Mouse (Mus musculus): ENCODE data around the gene Nostrin. TPM values are rescaled to one million over a fixed set of nuclear protein-coding genes. Genes with fewer than 3 reads are reported as not detected.

The Nostrin gene
- polyA plus RNA-seq, 1 experiment from 2014 or later: 2.8 TPM

- Histone ChIP-seq H3K27me3 (replicated peaks) (no peaks in the 10 kb centered on the region), H3K9ac (peak overlapping the region; percentile 92), H3K4me2 (peak overlapping the region; percentile 75), H3K4me1 (replicated peaks) (peaks cover 8% of the 10 kb centered on the region), H3K9me3 (replicated peaks) (no peaks in the 10 kb centered on the region), H3K27ac (ENCODE audit: poor library complexity, severe bottlenecking) (no peak overlapping the region), H3K4me3 (peak overlapping the region; percentile 95), H3K36me3 (peaks cover 21% of the 10 kb centered on the region)
- ATAC-seq (ENCODE audit: insufficient number of reproducible peaks, low FRiP score): no peak
- 22% methylated on average over 6 of the region's 6 CpGs for WGBS
Measured at GRCm38 (mm10) chr2:69205185-69205584, 69.6 kb downstream of the Nostrin start.

- ATAC-seq (ENCODE audit: insufficient number of reproducible peaks, low FRiP score): peak; percentile 99
Measured at GRCm38 (mm10) chr2:69205791-69206351, 70.3 kb downstream of the Nostrin start, which contains the start of gene Spc25. Gene Spc25 (minus strand): TSS chr2:69206194.

GRCm38 (mm10) chr2:69206523-69206922 lies 70.9 kb downstream of the Nostrin start:
- Histone ChIP-seq H3K4me1 (replicated peaks) (peaks cover 8% of the 10 kb centered on the region), H3K27me3 (replicated peaks) (no peaks in the 10 kb centered on the region), H3K27ac (ENCODE audit: poor library complexity, severe bottlenecking) (no peak overlapping the region), H3K4me3 (peak overlapping the region; percentile 95; the same call in 1 of the 2 replicates), H3K9me3 (replicated peaks) (no peaks in the 10 kb centered on the region), H3K4me2 (peak overlapping the region; percentile 52), H3K9ac (no peak overlapping the region), H3K36me3 (peaks cover 12% of the 10 kb centered on the region)
- ATAC-seq (ENCODE audit: insufficient number of reproducible peaks, low FRiP score): peak; percentile 54; the same call in 1 of the 2 replicates
- 19% methylated on average over 7 of the region's 7 CpGs for WGBS

More at GRCm38 (mm10) chr2:69205791-69206351, 70.3 kb downstream of the Nostrin start, which contains the start of gene Spc25:
- Histone ChIP-seq H3K9me3 (replicated peaks) (no peaks in the 10 kb centered on the region), H3K4me2 (peak within 1 kb of the TSS; percentile 75), H3K4me1 (replicated peaks) (peaks cover 8% of the 10 kb centered on the region), H3K27me3 (replicated peaks) (no peaks in the 10 kb centered on the region), H3K9ac (peak within 1 kb of the TSS; percentile 92), H3K4me3 (peak within 1 kb of the TSS; percentile 95), H3K27ac (ENCODE audit: poor library complexity, severe bottlenecking) (peak within 1 kb of the TSS; percentile 85), H3K36me3 (peaks cover 19% of the 10 kb centered on the region)
- WGBS: 0% methylated on average over 46 of the region's 46 CpGs

GRCm38 (mm10) chr2:69209684-69210083 lies 74.1 kb downstream of the Nostrin start:
- WGBS: 82% methylated on average over 3 of the region's 3 CpGs
- Histone ChIP-seq H3K27ac (ENCODE audit: poor library complexity, severe bottlenecking) (no peak overlapping the region), H3K9me3 (replicated peaks) (no peaks in the 10 kb centered on the region), H3K4me3 (no peak overlapping the region), H3K9ac (no peak overlapping the region), H3K36me3 (no peaks in the 10 kb centered on the region), H3K27me3 (replicated peaks) (no peaks in the 10 kb centered on the region), H3K4me2 (no peak overlapping the region), H3K4me1 (replicated peaks) (peaks cover 8% of the 10 kb centered on the region)
- no peak for ATAC-seq (ENCODE audit: insufficient number of reproducible peaks, low FRiP score)

GRCm38 (mm10) chr2:69210773-69211172 lies 75.2 kb downstream of the Nostrin start, which contains the start of gene G6pc2:
Gene G6pc2 (plus strand): TSS chr2:69211073.
- Histone ChIP-seq H3K36me3 (no peaks in the 10 kb centered on the region), H3K9me3 (replicated peaks) (no peaks in the 10 kb centered on the region), H3K4me1 (replicated peaks) (no peaks in the 10 kb centered on the region), H3K4me3 (no peak within 1 kb of the TSS), H3K27me3 (replicated peaks) (no peaks in the 10 kb centered on the region), H3K4me2 (no peak within 1 kb of the TSS), H3K27ac (ENCODE audit: poor library complexity, severe bottlenecking) (no peak within 1 kb of the TSS), H3K9ac (no peak within 1 kb of the TSS)
- ATAC-seq (ENCODE audit: insufficient number of reproducible peaks, low FRiP score): no peak
- WGBS: 80% methylated on average over 7 of the region's 7 CpGs

- Histone ChIP-seq H3K27me3 (replicated peaks) (no peaks in the 10 kb centered on the region), H3K4me2 (no peak overlapping the region), H3K9me3 (replicated peaks) (no peaks in the 10 kb centered on the region), H3K27ac (ENCODE audit: poor library complexity, severe bottlenecking) (no peak overlapping the region), H3K36me3 (no peaks in the 10 kb centered on the region), H3K9ac (no peak overlapping the region), H3K4me3 (no peak overlapping the region), H3K4me1 (replicated peaks) (no peaks in the 10 kb centered on the region)
- ATAC-seq (ENCODE audit: insufficient number of reproducible peaks, low FRiP score): no peak
- WGBS: 69% methylated on average over 10 of the region's 10 CpGs
Measured at GRCm38 (mm10) chr2:69212652-69213051, 77.1 kb downstream of the Nostrin start.

- no peaks in the 10 kb centered on the region for H3K4me1 ChIP-seq (replicated peaks)
- no peak overlapping the region for H3K4me2 ChIP-seq
- H3K27ac ChIP-seq (ENCODE audit: poor library complexity, severe bottlenecking): no peak overlapping the region
- no peak for ATAC-seq (ENCODE audit: insufficient number of reproducible peaks, low FRiP score)
- H3K36me3 ChIP-seq: no peaks in the 10 kb centered on the region
- WGBS: 82% methylated on average over 7 of the region's 7 CpGs
- H3K27me3 ChIP-seq (replicated peaks): no peaks in the 10 kb centered on the region
- no peak overlapping the region for H3K9ac ChIP-seq
- no peaks in the 10 kb centered on the region for H3K9me3 ChIP-seq (replicated peaks)
- H3K4me3 ChIP-seq: no peak overlapping the region
Measured at GRCm38 (mm10) chr2:69215242-69215641, 79.6 kb downstream of the Nostrin start.

GRCm38 (mm10) chr2:69221868-69222416 lies 86.3 kb downstream of the Nostrin start:
- Histone ChIP-seq H3K4me3 (no peak overlapping the region), H3K4me2 (no peak overlapping the region), H3K36me3 (no peaks in the 10 kb centered on the region), H3K9me3 (replicated peaks) (no peaks in the 10 kb centered on the region), H3K4me1 (replicated peaks) (no peaks in the 10 kb centered on the region), H3K27me3 (replicated peaks) (no peaks in the 10 kb centered on the region), H3K9ac (no peak overlapping the region), H3K27ac (ENCODE audit: poor library complexity, severe bottlenecking) (no peak overlapping the region; the same call in 1 of the 2 replicates)
- ATAC-seq (ENCODE audit: insufficient number of reproducible peaks, low FRiP score): no peak
- WGBS: 64% methylated on average over 5 of the region's 5 CpGs

GRCm38 (mm10) chr2:69222815-69223214 lies 87.2 kb downstream of the Nostrin start:
- Histone ChIP-seq H3K27me3 (replicated peaks) (no peaks in the 10 kb centered on the region), H3K9me3 (replicated peaks) (no peaks in the 10 kb centered on the region), H3K4me1 (replicated peaks) (no peaks in the 10 kb centered on the region), H3K4me3 (no peak overlapping the region), H3K9ac (no peak overlapping the region), H3K4me2 (no peak overlapping the region), H3K27ac (ENCODE audit: poor library complexity, severe bottlenecking) (no peak overlapping the region), H3K36me3 (no peaks in the 10 kb centered on the region)
- WGBS: 83% methylated on average over 10 of the region's 10 CpGs
- ATAC-seq (ENCODE audit: insufficient number of reproducible peaks, low FRiP score): no peak

- no peaks in the 10 kb centered on the region for H3K9me3 ChIP-seq (replicated peaks)
- no peaks in the 10 kb centered on the region for H3K4me1 ChIP-seq (replicated peaks)
- H3K4me2 ChIP-seq: no peak overlapping the region
- H3K27ac ChIP-seq (ENCODE audit: poor library complexity, severe bottlenecking): no peak overlapping the region
- no peak for ATAC-seq (ENCODE audit: insufficient number of reproducible peaks, low FRiP score)
- no peak overlapping the region for H3K9ac ChIP-seq
- H3K27me3 ChIP-seq (replicated peaks): no peaks in the 10 kb centered on the region
- no peak overlapping the region for H3K4me3 ChIP-seq
- H3K36me3 ChIP-seq: no peaks in the 10 kb centered on the region
- WGBS: 43% methylated on average over 2 of the region's 2 CpGs
Measured at GRCm38 (mm10) chr2:69224724-69225123, 89.1 kb downstream of the Nostrin start.

GRCm38 (mm10) chr2:69226876-69227275 lies 91.3 kb downstream of the Nostrin start:
- H3K9ac ChIP-seq: no peak overlapping the region
- H3K4me3 ChIP-seq: no peak overlapping the region
- H3K9me3 ChIP-seq (replicated peaks): no peaks in the 10 kb centered on the region
- no peaks in the 10 kb centered on the region for H3K36me3 ChIP-seq
- H3K27ac ChIP-seq (ENCODE audit: poor library complexity, severe bottlenecking): no peak overlapping the region
- whole genome bisulfite sequencing: 87% methylated on average over 9 of the region's 9 CpGs
- 0 out of 2 replicates have a peak, but pooled peaks cover 3% of the 10 kb centered on the region for H3K4me1 ChIP-seq (replicated peaks)
- H3K27me3 ChIP-seq (replicated peaks): no peaks in the 10 kb centered on the region
- no peak for ATAC-seq (ENCODE audit: insufficient number of reproducible peaks, low FRiP score)
- H3K4me2 ChIP-seq: no peak overlapping the region
